8 mouse cellular contexts compared by ENCODE assay signal in genomic region chr4:73790260-73791185, GRCm38 (mm10). TPM values are rescaled to one million over a fixed set of nuclear protein-coding genes. Genes with fewer than 3 reads are reported as not detected.
DNase-seq lines count a peak whose midpoint lies in the region; ATAC-seq and TF ChIP-seq lines count a peak whose summit lies in the region.

Rasef (minus strand) TSS chr4:73790994.

- TF ChIP-seq EP300 in ES-Bruce4 (IDR thresholded peaks at IDR 0.05; ENCODE audit: insufficient read depth, low read depth, low read length), result no peak

- H3K4me1 ChIP-seq in ES-Bruce4 (ENCODE audit: control insufficient read depth, insufficient read depth, low read length), result no peaks in the 10 kb centered on the region
- no peaks in the 10 kb centered on the region; the same call in 1 of the 2 replicates for H3K4me1 ChIP-seq in heart, embryonic 11.5 days (ENCODE audit: control insufficient read depth, insufficient read depth, low read length)
- 0 out of 2 replicates have a peak, but pooled peaks cover 3% of the 10 kb centered on the region for H3K4me1 ChIP-seq in kidney, embryonic 14.5 days (ENCODE audit: control insufficient read depth, insufficient read depth, low read length)
- H3K4me1 ChIP-seq in lung, embryonic 14.5 days (ENCODE audit: insufficient read depth), result 0 out of 2 replicates have a peak, but pooled peaks cover 4% of the 10 kb centered on the region

- H3K4me3 ChIP-seq in ES-Bruce4 (ENCODE audit: low read depth, low read length), result peak within 1 kb of the TSS; percentile 30
- H3K4me3 ChIP-seq in heart, embryonic 11.5 days (ENCODE audit: low read depth, low read length), result peak within 1 kb of the TSS; percentile 56
- H3K4me3 ChIP-seq in kidney, embryonic 14.5 days (ENCODE audit: low read length), result peak within 1 kb of the TSS; percentile 60
- H3K4me3 ChIP-seq in lung, embryonic 14.5 days (ENCODE audit: low read depth, low read length), result peak within 1 kb of the TSS; percentile 45

- DNase-seq in brain, embryonic 14.5 days (ENCODE audit: low read depth), result peak; percentile 53
- peak; percentile 64 for DNase-seq in lung, embryonic 14.5 days
- DNase-seq in ovary, postnatal 14 days (ENCODE audit: low spot score), result peak; percentile 34
- no peak for DNase-seq in spleen, postnatal 14 days (ENCODE audit: low spot score in 2 of 2)
- DNase-seq in thymus, postnatal 14 days, result no peak

- H3K27ac ChIP-seq in ES-Bruce4 (ENCODE audit: insufficient read depth, low read length), result no peak within 1 kb of the TSS
- H3K27ac ChIP-seq in heart, embryonic 11.5 days (ENCODE audit: low read depth, low read length), result no peak within 1 kb of the TSS
- H3K27ac ChIP-seq in kidney, embryonic 14.5 days (ENCODE audit: low read depth, low read length), result peak within 1 kb of the TSS; percentile 74; the same call in 1 of the 2 replicates
- no peak within 1 kb of the TSS for H3K27ac ChIP-seq in lung, embryonic 14.5 days (ENCODE audit: low read depth)

- peak within 1 kb of the TSS; percentile 95 for H3K4me2 ChIP-seq in heart, embryonic 11.5 days
- peak within 1 kb of the TSS; percentile 94 for H3K4me2 ChIP-seq in kidney, embryonic 14.5 days (replicated peaks; ENCODE audit: low read depth, low read length)
- peak within 1 kb of the TSS; percentile 91 for H3K4me2 ChIP-seq in lung, embryonic 14.5 days

- H3K9ac ChIP-seq in ES-Bruce4 (ENCODE audit: low read depth, poor library complexity, severe bottlenecking), result peak within 1 kb of the TSS; percentile 28; the same call in 1 of the 2 replicates
- peak within 1 kb of the TSS; percentile 67; the same call in 1 of the 2 replicates for H3K9ac ChIP-seq in heart, embryonic 11.5 days (ENCODE audit: low read depth, low read length)
- H3K9ac ChIP-seq in kidney, embryonic 14.5 days (ENCODE audit: low read depth, low read length), result peak within 1 kb of the TSS; percentile 64
- peak within 1 kb of the TSS; percentile 48 for H3K9ac ChIP-seq in lung, embryonic 14.5 days

- TF ChIP-seq CTCF in ES-Bruce4 (IDR thresholded peaks at IDR 0.05; ENCODE audit: low read depth, low read length), result no peak
- no peak for TF ChIP-seq CTCF in brain, embryonic 14.5 days (IDR thresholded peaks at IDR 0.05; ENCODE audit: borderline replicate concordance, extremely low read depth, insufficient read depth, insufficient read length)
- no peak for TF ChIP-seq CTCF in lung, embryonic 14.5 days (IDR thresholded peaks at IDR 0.05; ENCODE audit: low read depth)

- TF ChIP-seq POLR2A in ES-Bruce4 (IDR thresholded peaks at IDR 0.05; ENCODE audit: insufficient read depth, low read length), result no peak
- TF ChIP-seq POLR2A in brain, embryonic 14.5 days (IDR thresholded peaks at IDR 0.05; ENCODE audit: borderline replicate concordance, extremely low read depth, insufficient read depth, insufficient read length, poor library complexity, severe bottlenecking), result no peak

- ATAC-seq in heart, embryonic 11.5 days (replicated peaks; ENCODE audit: insufficient number of reproducible peaks, low FRiP score, low TSS enrichment), result peak; percentile 78
- peak; percentile 92 for ATAC-seq in kidney, embryonic 14.5 days (ENCODE audit: low FRiP score, low TSS enrichment)
- ATAC-seq in lung, embryonic 14.5 days (ENCODE audit: insufficient read depth), result peak; percentile 93

- H3K9me3 ChIP-seq in ES-Bruce4 (replicated peaks; ENCODE audit: control insufficient read depth, insufficient read depth, low read length, poor library complexity, severe bottlenecking), result no peaks in the 10 kb centered on the region
- H3K9me3 ChIP-seq in heart, embryonic 11.5 days (replicated peaks; ENCODE audit: control insufficient read depth, low read length), result no peaks in the 10 kb centered on the region
- no peaks in the 10 kb centered on the region for H3K9me3 ChIP-seq in kidney, embryonic 14.5 days (ENCODE audit: control insufficient read depth, low read length)
- no peaks in the 10 kb centered on the region for H3K9me3 ChIP-seq in lung, embryonic 14.5 days (ENCODE audit: low read depth, low read length)

- peaks cover 9% of the 10 kb centered on the region for H3K27me3 ChIP-seq in ES-Bruce4 (ENCODE audit: control insufficient read depth, insufficient read depth, low read length, poor library complexity, severe bottlenecking)
- peaks cover 11% of the 10 kb centered on the region for H3K27me3 ChIP-seq in heart, embryonic 11.5 days (ENCODE audit: control insufficient read depth, insufficient read depth, low read length)
- no peaks in the 10 kb centered on the region; the same call in 1 of the 2 replicates for H3K27me3 ChIP-seq in kidney, embryonic 14.5 days (ENCODE audit: control insufficient read depth, insufficient read depth, low read length)
- peaks cover 22% of the 10 kb centered on the region for H3K27me3 ChIP-seq in lung, embryonic 14.5 days (ENCODE audit: insufficient read depth, low read length)

- H3K36me3 ChIP-seq in ES-Bruce4 (ENCODE audit: control insufficient read depth, insufficient read depth, low read length, poor library complexity, severe bottlenecking), result no peaks in the 10 kb centered on the region
- H3K36me3 ChIP-seq in heart, embryonic 11.5 days (ENCODE audit: control insufficient read depth, insufficient read depth, low read length), result no peaks in the 10 kb centered on the region
- no peaks in the 10 kb centered on the region for H3K36me3 ChIP-seq in kidney, embryonic 14.5 days (ENCODE audit: control insufficient read depth, insufficient read depth, low read length)
- no peaks in the 10 kb centered on the region for H3K36me3 ChIP-seq in lung, embryonic 14.5 days (ENCODE audit: insufficient read depth)

- 4% methylated on average over 87 of the region's 87 CpGs for WGBS in heart, embryonic 11.5 days (ENCODE audit: insufficient replicate concordance)
- WGBS in kidney, embryonic 14.5 days, result 4% methylated on average over 80 of the region's 87 CpGs
- WGBS in lung, embryonic 14.5 days, result 3% methylated on average over 87 of the region's 87 CpGs

RNA-seq across cellular contexts. Expression of gene Rasef, which starts in this region (rescaled TPM):
- 3.1 and 3.2 TPM in 2 replicates for polyA plus RNA-seq in ES-Bruce4 (2011; ENCODE audit: insufficient read depth, insufficient read length, low read depth, missing spikeins)
- polyA plus RNA-seq in brain, embryonic 14.5 days (2012; rRNA removed), result 0.15 and 0.23 TPM in 2 replicates
- polyA plus RNA-seq in heart, embryonic 11.5 days (2014; fragmentation: Nextera tagmentation; extraction: Ambion mirVana), result 1.2 and 1.7 TPM in 2 replicates
- polyA plus RNA-seq in kidney, embryonic 14.5 days (2014; fragmentation: Nextera tagmentation; extraction: Ambion mirVana), result 5.8 and 13.5 TPM in 2 replicates
- 3.7 and 5.4 TPM in 2 replicates for polyA plus RNA-seq in lung, embryonic 14.5 days (2014; fragmentation: Nextera tagmentation; extraction: Ambion mirVana)

Comparison
In these comparisons a context has a peak if more than half of its experiments do, and no peak if none do; other contexts are left out.
1. Peak in DNase-seq in brain, embryonic 14.5 days; RNA of the gene not detected or under 1 TPM.
2. DNase-seq: peak in lung, embryonic 14.5 days (single experiment) and ovary, postnatal 14 days (single experiment); none in spleen, postnatal 14 days (0 of 2) and thymus, postnatal 14 days (single experiment).
3. Peak in every context shown above with its lines, with median percentiles within 50 percentile points of each other: H3K4me3 ChIP-seq, H3K9ac ChIP-seq, ATAC-seq and H3K4me2 ChIP-seq.